Mouse (Mus musculus) E14TG2a.4 (cell line): ENCODE data around the gene Tnnt2.

Experiments
- CTCF ChIP-seq: conservative IDR thresholded peaks from 2 replicates; pipeline ENCODE4 v1.5.1; 2014; ENCODE audit warnings: low read length
- NANOG ChIP-seq: IDR thresholded peaks from 2 replicates; pipeline ENCODE4 v1.6.1; 2014; ENCODE audit warnings: borderline replicate concordance, low read length, mixed read lengths
- POU5F1 ChIP-seq: IDR thresholded peaks from 2 replicates; pipeline ENCODE4 v1.6.1; 2014; ENCODE audit warnings: low read length, borderline replicate concordance

- TF ChIP-seq CTCF (no peak), NANOG (no peak), POU5F1 (no peak)
Observed at GRCm38 (mm10) chr1:135834206-135834859, 1.8 kb upstream of the Tnnt2 start.
